Mouse (Mus musculus): ENCODE data around the gene Chd9.

DNA sequence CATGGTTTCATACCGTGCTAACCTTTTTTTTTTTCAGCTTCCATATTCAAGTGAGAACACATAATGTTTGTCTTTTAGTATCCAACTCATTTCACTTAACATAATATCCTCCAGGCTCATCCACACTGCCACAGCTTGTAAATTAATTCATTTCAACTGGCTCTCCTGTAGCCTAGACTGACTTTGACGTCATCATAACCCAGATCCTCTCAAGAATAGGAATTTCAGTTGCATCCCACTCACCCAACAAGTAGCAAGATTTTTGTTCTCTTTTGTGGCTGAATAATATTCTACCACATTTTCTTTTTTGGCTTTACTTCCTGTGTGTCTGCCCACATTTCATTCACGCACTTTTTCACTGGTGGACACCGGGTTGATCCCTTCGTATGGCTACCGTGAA is 9.3 kb downstream of the Chd9 start:
- TF ChIP-seq POLR2A (IDR thresholded peaks at IDR 0.05; ENCODE audit: low read depth, low read length) (no peak), CTCF (IDR thresholded peaks at IDR 0.05; ENCODE audit: extremely low read depth, insufficient read depth, insufficient read length, insufficient replicate concordance) (no peak)

Data from spleen, adult 2 months (tissue).